Mouse (Mus musculus): ENCODE measurements around the gene Madd. TPM values are rescaled to one million over a fixed set of nuclear protein-coding genes. Genes with fewer than 3 reads are reported as not detected.

Gene Madd
- polyA plus RNA-seq, 1 experiment from 2014 or later, result 3.1 TPM

- Histone ChIP-seq H3K9me3 (ENCODE audit: control insufficient read depth) (no peaks in the 10 kb centered on the region), H3K4me3 (ENCODE audit: low read depth, low read length) (no peak overlapping the region)
- ATAC-seq, result no peak
Measured at GRCm38 (mm10) chr2:91139311-91139710, 44.3 kb downstream of the Madd start.

GRCm38 (mm10) chr2:91137481-91137880, 46.2 kb downstream of the Madd start:
- H3K4me2 ChIP-seq (replicated peaks; ENCODE audit: low read depth), result no peak overlapping the region
- no peak for TF ChIP-seq CTCF (IDR thresholded peaks at IDR 0.05; ENCODE audit: low read depth)
- H3K27me3 ChIP-seq (replicated peaks; ENCODE audit: control insufficient read depth, insufficient read depth, low read length), result no peaks in the 10 kb centered on the region
- H3K9me3 ChIP-seq (ENCODE audit: control insufficient read depth), result no peaks in the 10 kb centered on the region
- no peak for ATAC-seq
- 87% methylated on average over 6 of the region's 6 CpGs for WGBS
- H3K36me3 ChIP-seq (ENCODE audit: control insufficient read depth, insufficient read depth), result peaks cover 30% of the 10 kb centered on the region
- no peaks in the 10 kb centered on the region for H3K4me1 ChIP-seq (replicated peaks; ENCODE audit: control insufficient read depth, insufficient read depth, low read length)
- H3K9ac ChIP-seq (ENCODE audit: low read depth, low read length), result no peak overlapping the region
- H3K4me3 ChIP-seq (ENCODE audit: low read depth, low read length), result no peak overlapping the region
- H3K27ac ChIP-seq (ENCODE audit: low read depth, low read length), result no peak overlapping the region

More at GRCm38 (mm10) chr2:91139311-91139710, 44.3 kb downstream of the Madd start:
- H3K9ac ChIP-seq (ENCODE audit: low read depth, low read length), result no peak overlapping the region
- peaks cover 46% of the 10 kb centered on the region for H3K36me3 ChIP-seq (ENCODE audit: control insufficient read depth, insufficient read depth)
- H3K27ac ChIP-seq (ENCODE audit: low read depth, low read length), result no peak overlapping the region
- H3K27me3 ChIP-seq (replicated peaks; ENCODE audit: control insufficient read depth, insufficient read depth, low read length), result no peaks in the 10 kb centered on the region
- TF ChIP-seq CTCF (IDR thresholded peaks at IDR 0.05; ENCODE audit: low read depth), result no peak
- 69% methylated on average over 5 of the region's 5 CpGs for WGBS
- no peak overlapping the region for H3K4me2 ChIP-seq (replicated peaks; ENCODE audit: low read depth)
- no peaks in the 10 kb centered on the region for H3K4me1 ChIP-seq (replicated peaks; ENCODE audit: control insufficient read depth, insufficient read depth, low read length)

- H3K36me3 ChIP-seq (ENCODE audit: control insufficient read depth, insufficient read depth), result peaks cover 23% of the 10 kb centered on the region
- H3K4me2 ChIP-seq (replicated peaks; ENCODE audit: low read depth), result no peak overlapping the region
- H3K27me3 ChIP-seq (replicated peaks; ENCODE audit: control insufficient read depth, insufficient read depth, low read length), result no peaks in the 10 kb centered on the region
- 82% methylated on average over 11 of the region's 11 CpGs for WGBS
- no peaks in the 10 kb centered on the region for H3K9me3 ChIP-seq (ENCODE audit: control insufficient read depth)
- H3K27ac ChIP-seq (ENCODE audit: low read depth, low read length), result no peak overlapping the region
- H3K4me3 ChIP-seq (ENCODE audit: low read depth, low read length), result no peak overlapping the region
- no peak overlapping the region for H3K9ac ChIP-seq (ENCODE audit: low read depth, low read length)
- no peak for TF ChIP-seq CTCF (IDR thresholded peaks at IDR 0.05; ENCODE audit: low read depth)
- H3K4me1 ChIP-seq (replicated peaks; ENCODE audit: control insufficient read depth, insufficient read depth, low read length), result no peaks in the 10 kb centered on the region
- ATAC-seq, result no peak
Measured at GRCm38 (mm10) chr2:91136513-91137412, 46.9 kb downstream of the Madd start.

DNA sequence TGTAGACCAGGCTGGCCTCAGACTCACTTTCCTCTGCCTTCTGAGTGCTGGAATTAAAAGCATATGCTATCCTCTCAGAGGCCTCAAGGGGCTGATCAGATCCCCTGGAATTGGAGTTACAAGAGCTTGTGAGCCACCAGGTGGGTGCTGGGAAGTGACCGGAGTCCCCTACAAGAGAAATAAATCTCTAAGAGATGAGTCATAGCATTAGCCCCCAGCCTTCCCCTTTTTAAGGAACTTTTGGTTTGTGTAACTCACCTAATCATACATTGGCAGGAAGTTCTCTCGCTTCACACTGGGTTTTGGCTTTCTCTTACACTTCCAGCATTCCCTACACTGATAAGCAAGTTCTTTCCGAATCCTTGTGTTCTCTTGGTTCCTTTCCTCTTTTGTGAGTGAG, 51.6 kb downstream of the Madd start:
- H3K4me2 ChIP-seq (replicated peaks; ENCODE audit: low read depth), result no peak overlapping the region
- no peak overlapping the region for H3K9ac ChIP-seq (ENCODE audit: low read depth, low read length)
- no peak overlapping the region for H3K27ac ChIP-seq (ENCODE audit: low read depth, low read length)
- H3K36me3 ChIP-seq (ENCODE audit: control insufficient read depth, insufficient read depth), result no peaks in the 10 kb centered on the region; the same call in 1 of the 2 replicates
- no peak for TF ChIP-seq CTCF (IDR thresholded peaks at IDR 0.05; ENCODE audit: low read depth)
- H3K9me3 ChIP-seq (ENCODE audit: control insufficient read depth), result no peaks in the 10 kb centered on the region
- H3K27me3 ChIP-seq (replicated peaks; ENCODE audit: control insufficient read depth, insufficient read depth, low read length), result no peaks in the 10 kb centered on the region
- H3K4me1 ChIP-seq (replicated peaks; ENCODE audit: control insufficient read depth, insufficient read depth, low read length), result no peaks in the 10 kb centered on the region
- 62% methylated on average over 3 of the region's 3 CpGs for WGBS
- no peak overlapping the region for H3K4me3 ChIP-seq (ENCODE audit: low read depth, low read length)
- no peak for ATAC-seq

- Histone ChIP-seq H3K9me3 (ENCODE audit: control insufficient read depth) (no peaks in the 10 kb centered on the region), H3K27ac (ENCODE audit: low read depth, low read length) (no peak overlapping the region), H3K4me2 (replicated peaks; ENCODE audit: low read depth) (no peak overlapping the region), H3K36me3 (ENCODE audit: control insufficient read depth, insufficient read depth) (no peaks in the 10 kb centered on the region), H3K27me3 (replicated peaks; ENCODE audit: control insufficient read depth, insufficient read depth, low read length) (no peaks in the 10 kb centered on the region), H3K4me3 (ENCODE audit: low read depth, low read length) (no peak overlapping the region), H3K9ac (ENCODE audit: low read depth, low read length) (no peak overlapping the region), H3K4me1 (replicated peaks; ENCODE audit: control insufficient read depth, insufficient read depth, low read length) (no peaks in the 10 kb centered on the region)
- 90% methylated on average over 15 of the region's 15 CpGs for WGBS
- ATAC-seq, result no peak
- TF ChIP-seq CTCF (IDR thresholded peaks at IDR 0.05; ENCODE audit: low read depth), result no peak
Measured at GRCm38 (mm10) chr2:91131251-91131650, 52.4 kb downstream of the Madd start.

- H3K36me3 ChIP-seq (ENCODE audit: control insufficient read depth, insufficient read depth), result no peaks in the 10 kb centered on the region
- no peaks in the 10 kb centered on the region for H3K4me1 ChIP-seq (replicated peaks; ENCODE audit: control insufficient read depth, insufficient read depth, low read length)
- H3K27me3 ChIP-seq (replicated peaks; ENCODE audit: control insufficient read depth, insufficient read depth, low read length), result no peaks in the 10 kb centered on the region
- no peak for TF ChIP-seq CTCF (IDR thresholded peaks at IDR 0.05; ENCODE audit: low read depth)
- no peak for ATAC-seq
- no peak overlapping the region for H3K9ac ChIP-seq (ENCODE audit: low read depth, low read length)
- no peak overlapping the region for H3K4me2 ChIP-seq (replicated peaks; ENCODE audit: low read depth)
- H3K4me3 ChIP-seq (ENCODE audit: low read depth, low read length), result no peak overlapping the region
- H3K9me3 ChIP-seq (ENCODE audit: control insufficient read depth), result no peaks in the 10 kb centered on the region
- H3K27ac ChIP-seq (ENCODE audit: low read depth, low read length), result no peak overlapping the region
- 86% methylated on average over 6 of the region's 6 CpGs for WGBS
Measured at GRCm38 (mm10) chr2:91130126-91130525, 53.5 kb downstream of the Madd start.

Measured in intestine, postnatal 0 days (tissue).